Mouse (Mus musculus): ENCODE results near the gene Krt73.

Gene Krt73

GRCm38 (mm10) chr15:101802296-101802835 lies at the start of gene Krt73:
Gene Krt73 (minus strand): TSS chr15:101802346.
- TF ChIP-seq GATA4 (IDR thresholded peaks at IDR 0.05; ENCODE audit: insufficient replicate concordance, low read length) = no peak

GRCm38 (mm10) chr15:101850694-101851093 lies 48.5 kb upstream of the Krt73 start, which contains the start of gene Krt1:
Gene Krt1 (minus strand): TSS chr15:101850794.
- TF ChIP-seq GATA4 (IDR thresholded peaks at IDR 0.05; ENCODE audit: insufficient replicate concordance, low read length) = no peak

- no peak for TF ChIP-seq GATA4 (IDR thresholded peaks at IDR 0.05; ENCODE audit: insufficient replicate concordance, low read length)
Observed at GRCm38 (mm10) chr15:101845971-101846403, 43.8 kb upstream of the Krt73 start.

GRCm38 (mm10) chr15:101843192-101843591 lies 41.0 kb upstream of the Krt73 start:
- TF ChIP-seq GATA4 (IDR thresholded peaks at IDR 0.05; ENCODE audit: insufficient replicate concordance, low read length) = no peak

GRCm38 (mm10) chr15:101834784-101835328 lies 32.7 kb upstream of the Krt73 start:
- no peak for TF ChIP-seq GATA4 (IDR thresholded peaks at IDR 0.05; ENCODE audit: insufficient replicate concordance, low read length)

GRCm38 (mm10) chr15:101833131-101833530 lies 31.0 kb upstream of the Krt73 start:
- TF ChIP-seq GATA4 (IDR thresholded peaks at IDR 0.05; ENCODE audit: insufficient replicate concordance, low read length) = no peak

GRCm38 (mm10) chr15:101829441-101829840 lies 27.3 kb upstream of the Krt73 start:
- TF ChIP-seq GATA4 (IDR thresholded peaks at IDR 0.05; ENCODE audit: insufficient replicate concordance, low read length) = no peak

GRCm38 (mm10) chr15:101821786-101822185 lies 19.6 kb upstream of the Krt73 start:
- no peak for TF ChIP-seq GATA4 (IDR thresholded peaks at IDR 0.05; ENCODE audit: insufficient replicate concordance, low read length)

- no peak for TF ChIP-seq GATA4 (IDR thresholded peaks at IDR 0.05; ENCODE audit: insufficient replicate concordance, low read length)
Observed at GRCm38 (mm10) chr15:101817875-101818274, 15.7 kb upstream of the Krt73 start, which contains the start of gene Krt2. Gene Krt2 (minus strand): TSS chr15:101818169.

- TF ChIP-seq GATA4 (IDR thresholded peaks at IDR 0.05; ENCODE audit: insufficient replicate concordance, low read length) = no peak
Observed at GRCm38 (mm10) chr15:101803052-101803822, 1.1 kb upstream of the Krt73 start.

- TF ChIP-seq GATA4 (IDR thresholded peaks at IDR 0.05; ENCODE audit: insufficient replicate concordance, low read length) = no peak
Observed at GRCm38 (mm10) chr15:101790867-101791266, 11.3 kb downstream of the Krt73 start.

- TF ChIP-seq GATA4 (IDR thresholded peaks at IDR 0.05; ENCODE audit: insufficient replicate concordance, low read length) = no peak
Observed at GRCm38 (mm10) chr15:101786360-101786759, 15.8 kb downstream of the Krt73 start, which contains the start of gene Krt72. Gene Krt72 (minus strand): TSS chr15:101786460.

- TF ChIP-seq GATA4 (IDR thresholded peaks at IDR 0.05; ENCODE audit: insufficient replicate concordance, low read length) = no peak
Observed at GRCm38 (mm10) chr15:101773420-101773819, 28.7 kb downstream of the Krt73 start.

GRCm38 (mm10) chr15:101772711-101773081 lies 29.4 kb downstream of the Krt73 start:
- no peak for TF ChIP-seq GATA4 (IDR thresholded peaks at IDR 0.05; ENCODE audit: insufficient replicate concordance, low read length)

- TF ChIP-seq GATA4 (IDR thresholded peaks at IDR 0.05; ENCODE audit: insufficient replicate concordance, low read length) = no peak
Observed at GRCm38 (mm10) chr15:101772080-101772710, 30.0 kb downstream of the Krt73 start.

GRCm38 (mm10) chr15:101770226-101770625 lies 31.9 kb downstream of the Krt73 start:
- TF ChIP-seq GATA4 (IDR thresholded peaks at IDR 0.05; ENCODE audit: insufficient replicate concordance, low read length) = no peak
